Mouse (Mus musculus): ENCODE results near the gene Spp1. TPM values are rescaled to one million over a fixed set of nuclear protein-coding genes. Genes with fewer than 3 reads are reported as not detected.

Gene Spp1
- polyA plus RNA-seq (2012; rRNA removed) = 63.5 and 94.3 TPM in 2 replicates

GRCm38 (mm10) chr5:104434835-104435301 is at the start of gene Spp1:
Spp1 (plus strand) TSS chr5:104435118.

DNA sequence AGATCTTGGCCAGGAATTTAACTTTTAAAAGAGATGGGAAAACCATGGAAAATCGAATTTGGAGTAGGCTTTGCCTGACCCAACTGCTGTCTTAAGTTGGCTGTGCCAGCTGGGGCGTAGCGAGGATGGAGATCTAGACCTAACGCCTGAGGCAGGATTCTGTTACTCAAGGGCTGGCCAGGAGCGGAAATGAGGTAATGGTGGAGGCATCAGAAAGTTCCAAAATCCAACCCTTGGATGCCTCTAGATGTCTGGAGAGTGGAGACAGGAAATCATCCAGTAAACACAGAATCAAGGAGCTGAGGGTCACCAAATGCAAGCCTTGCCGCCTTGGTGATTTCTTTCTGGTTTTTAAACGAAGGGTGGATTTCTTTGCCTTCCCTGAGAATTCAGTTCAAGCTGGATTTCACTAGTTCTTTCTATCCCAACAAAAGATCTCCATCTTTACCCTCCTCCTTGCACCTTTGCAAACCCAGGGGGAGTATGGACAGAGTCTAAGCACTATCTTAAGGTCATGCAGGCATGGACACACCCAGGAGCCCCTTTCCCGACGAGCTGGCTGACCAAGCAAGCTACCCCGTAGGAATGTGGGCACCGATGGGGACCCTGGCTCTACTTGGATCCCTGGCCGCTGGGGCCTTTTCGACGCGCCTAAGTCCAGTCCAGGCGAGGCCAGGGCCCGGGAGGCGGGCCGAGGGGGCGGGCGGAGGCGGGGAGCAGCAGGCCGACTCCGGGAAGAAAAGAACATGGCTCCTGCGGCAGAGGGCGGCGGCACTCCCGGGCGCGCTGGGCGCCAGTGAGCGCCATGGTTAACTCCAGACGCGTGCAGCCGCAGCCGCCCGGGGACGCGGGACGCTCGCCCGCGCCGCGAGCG is 24.2 kb downstream of the Spp1 start, which contains the start of gene Pkd2:
Pkd2 (plus strand) TSS at position 619 of the 874 bp plus-strand sequence.

Other genes with a start within 250 kb of the Spp1 start
- not detected in 2 replicates for gene Dmp1, start 232.5 kb upstream of the Spp1 start, polyA plus RNA-seq (2012; rRNA removed)
- not detected in 2 replicates for gene Ibsp, start 135.9 kb upstream of the Spp1 start, polyA plus RNA-seq (2012; rRNA removed)
- not detected in 2 replicates for gene Mepe, start 109.8 kb upstream of the Spp1 start, polyA plus RNA-seq (2012; rRNA removed)
- gene Pkd2, start 24.3 kb downstream of the Spp1 start, polyA plus RNA-seq (2012; rRNA removed) = 4.4 and 4.7 TPM in 2 replicates
- gene BC005561, start 73.2 kb downstream of the Spp1 start, polyA plus RNA-seq (2012; rRNA removed) = 0.59 and 0.65 TPM in 2 replicates